Mouse (Mus musculus): ENCODE measurements around the gene Lfng. TPM values are rescaled to one million over a fixed set of nuclear protein-coding genes. Genes with fewer than 3 reads are reported as not detected.
A peak's percentile ranks its signal among the peaks of the same experiment; 100 is the strongest.

The Lfng gene
- total and polyA plus RNA-seq, 3 experiments: 11.2 to 14.1 TPM; not detected in 1

GRCm38 (mm10) chr5:140609511-140610272, 2.6 kb downstream of the Lfng start:
- no peaks in the 10 kb centered on the region for H3K27me3 ChIP-seq (ENCODE audit: control insufficient read depth in 1 of 2, insufficient read depth in 2 of 2, low read length in 2 of 2)

GRCm38 (mm10) chr5:140610273-140611011, 3.3 kb downstream of the Lfng start:
- Histone ChIP-seq H3K79me2 (ENCODE audit: control insufficient read depth, insufficient read depth, low read length, poor library complexity) (peaks cover 6% of the 10 kb centered on the region), H3K36me3 (ENCODE audit: control insufficient read depth in 1 of 2, insufficient read depth in 2 of 2, low read length in 2 of 2) (peaks cover 0 to 17% of the 10 kb centered on the region in 2 experiments; a peak in 2 of 4 replicates), H3K9ac (ENCODE audit: control insufficient read depth, low read depth, low read length, poor library complexity, severe bottlenecking) (no peak overlapping the region), H3K4me3 (ENCODE audit: control insufficient read depth in 1 of 2, insufficient read depth in 1 of 2, low read depth in 2 of 2, low read length in 2 of 2) (no peak overlapping the region), H3K4me1 (ENCODE audit: control insufficient read depth in 1 of 2, insufficient read depth in 2 of 2, low read length in 2 of 2) (peaks cover 8 to 16% of the 10 kb centered on the region in 2 experiments), H3K27me3 (ENCODE audit: control insufficient read depth in 1 of 2, insufficient read depth in 2 of 2, low read length in 2 of 2) (no peaks in the 10 kb centered on the region), H3K9me3 (replicated peaks; ENCODE audit: insufficient read depth, low read length) (no peaks in the 10 kb centered on the region), H3K27ac (ENCODE audit: control insufficient read depth, low read depth, low read length) (no peak overlapping the region)
- no peak for TF ChIP-seq POLR2AphosphoS5 (IDR thresholded peaks at IDR 0.05; ENCODE audit: borderline replicate concordance, low read depth, low read length)
- TF ChIP-seq SIN3A (IDR thresholded peaks at IDR 0.05; ENCODE audit: low read length): no peak
- TF ChIP-seq USF1 (IDR thresholded peaks at IDR 0.05; ENCODE audit: low read depth, low read length): no peak
- no peak for TF ChIP-seq ZC3H11A (IDR thresholded peaks at IDR 0.05; ENCODE audit: low read depth, low read length)
- TF ChIP-seq E2F4 (IDR thresholded peaks at IDR 0.05; ENCODE audit: borderline replicate concordance, low read depth, low read length): no peak
- no peak for TF ChIP-seq UBTF (IDR thresholded peaks at IDR 0.05; ENCODE audit: borderline replicate concordance, insufficient read depth, low read depth, low read length)
- no peak for TF ChIP-seq USF2 (IDR thresholded peaks at IDR 0.05; ENCODE audit: borderline replicate concordance in 1 of 2, insufficient read depth in 1 of 2, low read depth in 1 of 2, low read length in 2 of 2)
- no peak for TF ChIP-seq CHD1 (IDR thresholded peaks at IDR 0.05; ENCODE audit: low read depth, low read length)
- no peak for DNase-seq (ENCODE audit: low read depth, low spot score)

More at GRCm38 (mm10) chr5:140609511-140610272, 2.6 kb downstream of the Lfng start:
- no peak for TF ChIP-seq SMC3 (IDR thresholded peaks at IDR 0.05; ENCODE audit: low read depth, low read length)
- TF ChIP-seq TBP (IDR thresholded peaks at IDR 0.05; ENCODE audit: low read depth, low read length): no peak
- no peak for TF ChIP-seq ZKSCAN1 (IDR thresholded peaks at IDR 0.05; ENCODE audit: low read depth, low read length)
- no peak for TF ChIP-seq SIN3A (IDR thresholded peaks at IDR 0.05; ENCODE audit: low read length)
- TF ChIP-seq MAX (IDR thresholded peaks at IDR 0.05; ENCODE audit: low read length): no peak
- TF ChIP-seq MAFK (IDR thresholded peaks at IDR 0.05; ENCODE audit: borderline replicate concordance, low read depth, low read length): no peak
- TF ChIP-seq GABPA (IDR thresholded peaks at IDR 0.05; ENCODE audit: low read depth, low read length): no peak
- TF ChIP-seq NELFE (IDR thresholded peaks at IDR 0.05; ENCODE audit: low read depth, low read length): no peak
- TF ChIP-seq TAL1 (IDR thresholded peaks at IDR 0.05; ENCODE audit: low read length): no peak
- TF ChIP-seq TCF12 (IDR thresholded peaks at IDR 0.05; ENCODE audit: low read depth, low read length): no peak
- no peak for TF ChIP-seq POLR2A (IDR thresholded peaks at IDR 0.05; ENCODE audit: control insufficient read depth in 1 of 2, insufficient read depth in 1 of 2, low read depth in 1 of 2, low read length in 2 of 2, poor library complexity in 1 of 2)
- TF ChIP-seq RAD21 (IDR thresholded peaks at IDR 0.05; ENCODE audit: low read depth, low read length): no peak
- Histone ChIP-seq H3K9ac (ENCODE audit: control insufficient read depth, low read depth, low read length, poor library complexity, severe bottlenecking) (peak overlapping the region; percentile 70; the same call in 1 of the 2 replicates), H3K9me3 (replicated peaks; ENCODE audit: insufficient read depth, low read length) (no peaks in the 10 kb centered on the region), H3K4me1 (ENCODE audit: control insufficient read depth in 1 of 2, insufficient read depth in 2 of 2, low read length in 2 of 2) (peaks cover 4 to 12% of the 10 kb centered on the region in 2 experiments), H3K4me3 (ENCODE audit: control insufficient read depth in 1 of 2, insufficient read depth in 1 of 2, low read depth in 2 of 2, low read length in 2 of 2) (peak overlapping the region in 1 of 2 experiments; percentile 74; a peak in 1 of 4 replicates), H3K36me3 (ENCODE audit: control insufficient read depth in 1 of 2, insufficient read depth in 2 of 2, low read length in 2 of 2) (peaks cover 0 to 12% of the 10 kb centered on the region in 2 experiments; a peak in 2 of 4 replicates), H3K27ac (ENCODE audit: control insufficient read depth, low read depth, low read length) (no peak overlapping the region), H3K79me2 (ENCODE audit: control insufficient read depth, insufficient read depth, low read length, poor library complexity) (peaks cover 6% of the 10 kb centered on the region)
- DNase-seq (ENCODE audit: low read depth, low spot score): no peak

Data from MEL (cell line).